Mouse (Mus musculus): Measurements from ENCODE around the gene Olfr747.
"Not testable (repeated sequence)": the region's sequence is repeated elsewhere in the genome, so short reads cannot be mapped to it uniquely, and the experiment has no call there.

Olfr747 gene

DNA sequence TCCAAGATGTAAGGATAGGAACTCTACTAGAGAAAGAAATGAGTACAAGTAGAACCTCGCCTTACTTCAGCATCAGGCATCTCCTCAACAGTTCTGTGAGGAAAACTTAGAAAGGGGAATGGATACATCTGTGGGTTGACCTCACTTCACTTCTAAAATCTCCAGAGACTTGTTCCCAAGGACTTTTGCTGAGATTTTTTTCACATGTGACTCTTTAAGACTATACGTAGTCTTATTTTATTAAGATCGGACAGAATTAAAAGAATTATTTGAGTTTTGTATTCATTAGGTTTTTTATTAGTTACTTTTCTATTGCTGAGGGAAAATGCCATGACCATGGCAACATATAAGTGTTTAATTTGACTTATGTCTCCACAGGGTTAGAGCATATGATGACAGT, at the start of gene Olfr747:
Gene Olfr747 (minus strand): TSS at position 101 of the 400 bp plus-strand sequence.
- DNase-seq, result no peak

- no peak for DNase-seq
These were observed 48.6 kb upstream of the Olfr747 start for GRCm38 (mm10) chr14:50741584-50741983.

GRCm38 (mm10) chr14:50740334-50740733, 47.3 kb upstream of the Olfr747 start:
- no peak for DNase-seq

DNA sequence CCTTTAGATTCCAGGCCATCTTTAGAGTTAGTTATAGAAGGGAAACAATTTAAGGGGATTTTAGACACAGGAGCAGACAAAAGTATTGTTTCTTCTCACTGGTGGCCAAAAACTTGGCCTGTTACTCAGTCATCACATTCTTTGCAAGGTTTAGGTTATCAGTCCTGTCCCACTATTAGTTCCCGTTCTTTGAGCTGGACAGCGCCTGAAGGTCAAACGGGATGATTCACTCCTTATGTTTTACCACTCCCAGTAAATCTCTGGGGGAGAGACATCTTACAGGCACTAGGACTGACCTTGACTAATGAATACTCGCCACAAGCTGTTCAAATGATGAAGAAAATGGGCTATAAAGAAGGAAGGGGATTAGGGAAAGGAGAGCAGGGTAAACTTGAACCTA, 29.4 kb upstream of the Olfr747 start:
- not testable (repeated sequence) for DNase-seq

GRCm38 (mm10) chr14:50719875-50720274, 26.9 kb upstream of the Olfr747 start:
- not testable (repeated sequence) for DNase-seq

DNA sequence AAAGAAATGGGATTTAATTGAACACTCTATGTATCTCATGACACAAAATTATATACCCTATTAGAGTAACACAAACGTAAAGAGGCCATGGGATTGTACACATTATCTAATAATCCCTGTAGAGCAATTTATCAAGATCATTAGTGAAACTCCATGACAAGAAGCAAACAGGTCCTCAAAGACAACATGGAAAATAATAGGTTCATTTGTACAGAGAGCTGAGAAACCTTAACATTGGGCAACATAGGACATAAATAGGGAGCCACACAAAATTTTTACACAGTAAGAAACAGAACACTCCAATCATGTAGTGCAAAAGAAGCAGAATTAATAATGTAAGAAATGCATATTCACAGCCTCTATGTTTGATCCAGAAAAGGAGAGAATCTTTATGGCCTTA, 14.1 kb upstream of the Olfr747 start, which contains the start of gene Olfr748:
Gene Olfr748 (plus strand): TSS at position 301 of the 400 bp plus-strand sequence.
- DNase-seq, result no peak

DNA sequence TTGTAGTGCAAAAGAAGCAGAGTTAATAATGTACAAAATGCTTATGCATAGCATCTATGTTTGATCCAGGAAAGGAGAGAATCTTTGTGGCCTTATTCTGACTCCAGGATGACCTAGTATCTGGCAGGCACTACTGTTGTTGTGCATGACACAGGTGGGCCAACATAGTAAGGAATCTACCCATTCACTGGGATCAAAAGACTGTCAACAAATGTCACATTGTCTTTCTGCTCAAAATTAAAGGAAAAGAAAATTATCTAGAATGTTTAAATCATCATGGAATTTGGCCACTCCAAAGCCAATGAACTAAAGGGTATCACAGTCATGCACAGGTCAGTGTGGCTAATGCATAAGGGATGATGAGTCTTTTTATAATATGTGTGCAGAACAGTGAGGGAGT, 46.2 kb downstream of the Olfr747 start, which contains the start of gene Olfr746:
Gene Olfr746 (plus strand): TSS at position 301 of the 400 bp plus-strand sequence.
- DNase-seq, result no peak

DNA sequence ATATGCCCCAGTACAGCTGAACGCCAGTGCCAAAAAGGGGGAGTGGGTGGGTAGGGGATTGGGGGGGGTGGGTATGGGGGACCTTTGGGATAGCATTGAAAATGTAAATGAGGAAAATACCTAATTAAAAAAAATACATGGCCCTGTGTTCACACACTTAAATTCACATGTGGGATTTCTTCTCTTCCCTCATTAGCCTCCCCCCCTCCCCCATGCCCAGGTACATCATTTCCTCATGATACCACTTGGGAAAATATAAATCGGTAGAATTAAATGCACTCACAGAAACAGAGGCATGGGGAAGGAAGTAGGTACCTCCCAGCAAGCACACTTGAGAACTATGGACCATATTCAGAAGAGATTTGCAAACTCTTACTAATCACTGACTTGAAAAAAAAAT, 53.9 kb downstream of the Olfr747 start, which contains the start of gene Olfr745:
Gene Olfr745 (plus strand): TSS at position 301 of the 400 bp plus-strand sequence.
- no peak for DNase-seq
